Mouse (Mus musculus) kidney, adult 11 months (tissue): ENCODE data around the gene Cstb.
A peak's percentile ranks its signal among the peaks of the same experiment; 100 is the strongest.

Experiments used
- DNase-seq: peaks from one replicate; pipeline ENCODE4 v3.0.0; 2022

The Cstb gene

GRCm38 (mm10) chr10:78418791-78419190 is 6.7 kb upstream of the Cstb start:
- no peak for DNase-seq

GRCm38 (mm10) chr10:78420929-78421328 is 4.5 kb upstream of the Cstb start:
- DNase-seq = no peak

GRCm38 (mm10) chr10:78422614-78423013 is 2.9 kb upstream of the Cstb start:
- DNase-seq = no peak

GRCm38 (mm10) chr10:78426117-78426735 is 757 bp downstream of the Cstb start:
- DNase-seq = no peak

GRCm38 (mm10) chr10:78428070-78428469 is 2.6 kb downstream of the Cstb start:
- DNase-seq = no peak

GRCm38 (mm10) chr10:78429180-78429579 is 3.7 kb downstream of the Cstb start:
- no peak for DNase-seq

- no peak for DNase-seq
These were observed 4.3 kb downstream of the Cstb start for GRCm38 (mm10) chr10:78429776-78430175.

- DNase-seq = no peak
These were observed 7.4 kb downstream of the Cstb start for GRCm38 (mm10) chr10:78432853-78433252.

- DNase-seq = peak; percentile 54
These were observed 12.6 kb downstream of the Cstb start for GRCm38 (mm10) chr10:78438094-78438493.

- DNase-seq = no peak
These were observed 14.1 kb downstream of the Cstb start for GRCm38 (mm10) chr10:78439550-78439949.

- no peak for DNase-seq
These were observed 14.5 kb downstream of the Cstb start for GRCm38 (mm10) chr10:78439990-78440389.

GRCm38 (mm10) chr10:78440812-78441211 is 15.3 kb downstream of the Cstb start:
- DNase-seq = no peak

GRCm38 (mm10) chr10:78441606-78442005 is 16.1 kb downstream of the Cstb start:
- no peak for DNase-seq

- no peak for DNase-seq
These were observed 16.8 kb downstream of the Cstb start for GRCm38 (mm10) chr10:78442292-78442691.

GRCm38 (mm10) chr10:78446195-78446594 is 20.7 kb downstream of the Cstb start:
- no peak for DNase-seq

- DNase-seq = peak; percentile 70
These were observed 21.9 kb downstream of the Cstb start for GRCm38 (mm10) chr10:78447396-78447795.

- DNase-seq = no peak
These were observed 25.3 kb downstream of the Cstb start for GRCm38 (mm10) chr10:78450761-78451160.

GRCm38 (mm10) chr10:78452641-78453040 is 27.2 kb downstream of the Cstb start:
- no peak for DNase-seq

- no peak for DNase-seq
These were observed 31.2 kb downstream of the Cstb start for GRCm38 (mm10) chr10:78456696-78457095.

GRCm38 (mm10) chr10:78457495-78458347 is 32.3 kb downstream of the Cstb start:
- peak; percentile 59 for DNase-seq

GRCm38 (mm10) chr10:78458348-78459111 is 33.1 kb downstream of the Cstb start:
- no peak for DNase-seq

- DNase-seq = peak; percentile 59
These were observed 35.0 kb downstream of the Cstb start for GRCm38 (mm10) chr10:78460463-78460862.

GRCm38 (mm10) chr10:78461767-78462166 is 36.3 kb downstream of the Cstb start:
- no peak for DNase-seq
